Mouse (Mus musculus): ENCODE data around the gene Fam19a4.

DNA sequence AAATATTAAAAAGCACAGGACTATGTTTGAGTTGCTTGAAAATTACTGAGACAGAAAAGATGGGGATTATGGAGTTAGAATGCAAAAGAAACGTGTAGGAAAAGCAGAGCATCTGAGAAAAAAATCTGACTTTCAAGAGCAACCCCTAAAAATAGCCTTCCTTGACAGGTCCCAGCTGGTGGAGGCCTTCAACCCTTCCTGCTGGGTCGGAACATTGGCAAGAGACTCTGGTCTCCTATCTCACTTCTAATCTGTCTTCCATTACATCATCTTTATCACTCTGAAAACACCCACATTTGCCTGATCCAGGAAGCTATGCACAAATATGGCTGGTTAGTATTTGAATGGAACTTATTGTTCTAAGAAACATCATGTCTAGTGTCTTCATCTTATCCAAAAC lies 115.4 kb downstream of the Fam19a4 start:
- TF ChIP-seq HCFC1 (IDR thresholded peaks at IDR 0.05; ENCODE audit: borderline replicate concordance, insufficient read depth, low read length) (no peak), ZNF384 (IDR thresholded peaks at IDR 0.05; ENCODE audit: low read depth, low read length) (no peak), CHD2 (IDR thresholded peaks at IDR 0.05; ENCODE audit: low read depth, low read length) (no peak), ZC3H11A (IDR thresholded peaks at IDR 0.05; ENCODE audit: borderline replicate concordance, low read depth, low read length) (no peak), MAFK (IDR thresholded peaks at IDR 0.05; ENCODE audit: insufficient read depth, low read depth, low read length) (no peak)

Data from ES-E14 (cell line).